Mouse (Mus musculus) brain, adult 10 weeks (tissue): ENCODE results near the gene Gm10320. TPM values are rescaled to one million over a fixed set of nuclear protein-coding genes. Genes with fewer than 3 reads are reported as not detected.

Experiments
- polyA plus RNA-seq: library from polyadenylated mRNA; stranded (reverse); fragments of 350-450 nt; fragmentation: Illumina TruSeq; extraction: RNeasy Lipid Tissue Mini Kit (QIAGEN cat#74804); gene quantifications from one replicate; pipeline ENCODE4 v1.2.3, GENCODE M21; 2015; ENCODE audit warnings: low read depth, low replicate concordance

The Gm10320 gene
- polyA plus RNA-seq: not detected

DNA sequence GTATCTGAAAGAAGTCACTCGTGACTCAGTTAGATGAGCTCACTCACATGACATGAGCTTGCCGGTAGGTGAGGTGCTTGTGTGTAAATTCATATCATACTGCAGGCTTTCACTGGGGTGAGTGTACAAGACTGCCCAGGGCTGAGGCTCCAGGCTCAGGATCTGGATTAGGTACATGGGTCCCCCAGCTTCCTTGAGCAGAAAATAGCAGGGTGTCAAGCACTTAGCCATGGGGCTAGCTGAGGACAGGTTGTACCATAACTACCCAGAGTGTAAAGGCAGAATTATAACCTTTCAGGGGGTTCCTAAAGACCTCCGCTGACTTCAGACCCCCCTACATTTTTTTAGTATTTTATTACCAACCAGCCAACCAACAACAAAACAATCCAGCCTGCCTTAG, at the start of gene Gm10320:
Gene Gm10320 (minus strand): TSS at position 93 of the 400 bp plus-strand sequence.

Other genes starting within 250 kb of the Gm10320 start
- gene Utp15, start 229.0 kb downstream of the Gm10320 start, polyA plus RNA-seq: 18.3 TPM
- gene Ankra2, start 228.9 kb downstream of the Gm10320 start, polyA plus RNA-seq: 43.3 TPM
- not detected for gene Gm21976, start 212.1 kb downstream of the Gm10320 start, polyA plus RNA-seq
- gene Btf3, start 175.0 kb downstream of the Gm10320 start, polyA plus RNA-seq: 406 TPM
- 0.55 TPM for gene Foxd1, start 137.8 kb downstream of the Gm10320 start, polyA plus RNA-seq
- not detected for gene Tmem174, start 145.4 kb upstream of the Gm10320 start, polyA plus RNA-seq
- not detected for gene Tmem171, start 202.8 kb upstream of the Gm10320 start, polyA plus RNA-seq